Mouse (Mus musculus): ENCODE measurements around the gene Sac3d1.

Sac3d1 gene

DNA sequence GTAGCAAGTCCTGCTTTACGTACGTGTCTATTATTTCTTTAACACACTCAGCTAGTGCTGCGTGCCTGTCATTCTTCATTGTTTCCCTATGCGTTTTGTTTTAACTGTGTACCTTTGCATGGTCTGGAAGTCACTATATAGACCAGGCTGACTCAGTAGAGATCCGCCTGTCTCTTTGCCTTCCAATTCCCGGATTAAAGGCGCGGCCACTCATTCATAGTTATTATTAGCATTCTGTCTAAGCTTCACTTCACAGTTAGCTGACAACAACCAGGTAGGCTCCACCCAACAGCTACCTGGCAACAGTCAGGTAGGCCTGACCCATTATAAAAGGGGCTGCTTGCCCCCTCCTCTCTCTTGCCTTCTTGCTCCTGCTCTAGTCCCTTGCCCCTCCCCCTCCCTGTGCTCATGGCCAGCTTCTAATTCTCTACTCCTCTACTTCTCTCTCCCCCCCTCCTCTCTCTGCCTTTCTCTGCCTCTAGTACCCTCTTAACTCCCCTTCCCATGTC lies 281 bp upstream of the Sac3d1 start:
- DNase-seq: no peak

DNA sequence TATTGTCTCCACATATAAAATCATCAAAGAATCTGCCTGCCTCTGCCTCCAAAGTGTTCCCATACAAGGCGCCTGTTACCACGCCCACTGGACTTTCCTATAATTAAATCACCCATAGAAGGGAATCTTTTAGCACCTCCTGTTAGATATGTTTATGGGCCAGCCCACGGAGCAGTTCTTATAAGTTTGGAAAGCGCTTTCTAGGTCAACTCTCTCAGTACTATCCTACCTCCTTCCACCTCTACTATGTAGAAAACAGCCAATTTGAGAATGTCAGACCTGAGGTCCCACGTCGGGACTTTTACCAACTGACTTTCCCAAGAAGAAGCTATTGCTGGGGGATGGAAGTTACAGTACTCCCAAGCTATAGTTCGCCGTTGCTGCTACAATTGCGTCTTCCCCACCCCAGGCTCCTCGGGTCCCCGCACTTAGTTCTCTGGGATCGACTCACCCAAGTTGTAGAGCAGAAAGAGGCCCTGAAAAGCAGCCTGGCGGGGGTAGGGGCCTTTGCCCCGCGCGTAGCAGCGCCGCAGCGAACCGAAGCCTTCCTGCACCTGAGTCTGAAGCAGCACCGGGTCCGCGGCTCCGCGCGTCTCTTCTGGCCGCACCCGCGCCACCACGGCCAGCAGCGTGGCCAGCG lies 984 bp downstream of the Sac3d1 start:
- DNase-seq: no peak

DNA sequence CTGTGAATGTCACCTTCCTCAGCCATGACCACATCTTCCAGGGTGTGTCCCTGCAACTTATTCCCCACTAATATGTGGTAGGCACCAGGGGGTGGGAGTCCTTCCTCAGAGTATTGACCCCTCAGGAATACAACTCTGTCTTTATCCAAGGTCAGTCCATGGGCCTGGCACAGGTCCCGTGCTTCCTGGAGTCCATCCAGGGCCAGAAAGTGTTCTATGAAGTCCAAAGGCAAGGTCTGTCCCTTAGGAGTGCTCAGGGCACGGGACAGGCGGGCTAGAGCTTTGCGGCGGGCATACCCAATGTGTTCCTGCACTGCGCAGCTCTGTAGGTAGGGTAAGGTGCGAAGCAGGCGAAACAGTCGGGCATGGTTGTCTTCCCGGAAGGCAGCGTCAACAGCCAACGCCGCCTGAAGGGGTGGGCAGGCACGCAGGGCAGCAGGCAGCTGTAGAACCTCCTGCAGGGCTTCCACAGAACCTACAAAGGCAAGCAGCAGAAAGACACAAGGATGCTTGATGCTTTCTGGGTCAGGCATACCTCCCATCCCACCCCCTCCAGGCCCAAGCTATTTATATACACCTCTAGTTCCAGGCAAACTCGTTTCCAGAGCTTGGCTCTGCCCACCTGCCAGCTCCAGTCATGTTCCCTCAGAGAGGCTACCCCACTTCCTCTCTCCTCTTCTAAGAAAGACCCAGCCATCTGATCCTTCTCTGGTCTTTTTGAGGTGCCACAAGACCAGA lies 2.2 kb downstream of the Sac3d1 start:
- no peak for DNase-seq

DNA sequence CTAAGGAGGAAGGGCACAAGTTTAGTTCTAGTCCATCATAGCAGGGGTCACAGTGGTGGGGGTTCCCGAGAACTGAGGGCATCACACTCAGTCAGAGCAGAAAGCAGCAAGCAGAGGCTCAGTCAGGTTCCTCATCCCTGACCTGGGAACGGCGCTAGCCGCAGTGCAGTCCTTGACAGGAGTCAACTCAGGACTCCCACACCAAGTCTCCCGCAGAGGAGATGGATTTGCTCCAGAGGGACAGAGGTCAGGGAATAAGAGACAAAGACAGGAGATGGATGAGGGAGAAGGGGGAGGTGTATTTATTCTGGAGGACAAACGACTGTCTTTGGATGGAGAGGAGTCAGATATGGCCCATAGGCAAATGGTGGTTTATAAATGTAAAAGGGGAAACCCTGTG lies 5.3 kb downstream of the Sac3d1 start:
- no peak for DNase-seq

DNA sequence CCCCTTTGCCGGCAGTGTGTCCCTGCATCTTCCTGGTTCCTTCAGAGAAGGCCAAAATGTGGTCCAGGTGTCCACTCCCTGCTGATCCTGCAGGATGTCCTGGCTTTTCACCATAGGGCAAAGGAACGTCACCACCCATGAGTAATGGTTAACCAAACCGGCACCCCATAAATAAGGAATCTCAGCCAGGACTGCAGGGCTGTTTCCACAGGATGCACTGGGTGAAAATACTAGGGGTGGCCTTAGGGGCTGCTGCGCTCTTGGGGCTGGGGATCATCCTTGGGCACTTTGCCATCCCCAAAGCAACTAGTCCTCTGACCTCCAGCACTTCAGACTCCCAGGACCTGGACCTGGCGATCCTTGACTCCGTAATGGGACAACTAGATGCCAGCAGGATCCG lies 12.9 kb downstream of the Sac3d1 start, which contains the start of gene Naaladl1:
Gene Naaladl1 (plus strand): TSS at position 197 of the 400 bp plus-strand sequence.
- no peak for DNase-seq

DNA sequence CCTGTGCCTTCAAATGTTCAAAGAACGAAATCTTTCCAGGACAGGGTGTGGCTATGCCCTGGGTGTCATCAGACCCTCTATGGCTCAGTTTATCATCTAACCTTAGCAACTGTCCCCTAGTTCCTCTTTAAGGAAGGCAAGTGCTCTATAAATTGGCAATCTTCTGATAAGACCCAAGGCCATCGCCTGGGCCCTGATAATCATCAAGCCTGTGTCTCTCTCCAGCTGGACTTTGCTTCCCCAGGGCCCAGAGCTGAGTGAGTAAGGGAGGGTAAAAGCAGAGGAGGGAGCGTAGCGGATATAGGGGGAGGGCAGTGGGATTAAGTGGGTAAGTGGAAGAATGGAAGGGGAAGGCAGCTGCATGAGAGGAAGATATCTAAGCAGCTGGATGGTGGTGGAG lies 14.0 kb downstream of the Sac3d1 start:
- no peak for DNase-seq

DNA sequence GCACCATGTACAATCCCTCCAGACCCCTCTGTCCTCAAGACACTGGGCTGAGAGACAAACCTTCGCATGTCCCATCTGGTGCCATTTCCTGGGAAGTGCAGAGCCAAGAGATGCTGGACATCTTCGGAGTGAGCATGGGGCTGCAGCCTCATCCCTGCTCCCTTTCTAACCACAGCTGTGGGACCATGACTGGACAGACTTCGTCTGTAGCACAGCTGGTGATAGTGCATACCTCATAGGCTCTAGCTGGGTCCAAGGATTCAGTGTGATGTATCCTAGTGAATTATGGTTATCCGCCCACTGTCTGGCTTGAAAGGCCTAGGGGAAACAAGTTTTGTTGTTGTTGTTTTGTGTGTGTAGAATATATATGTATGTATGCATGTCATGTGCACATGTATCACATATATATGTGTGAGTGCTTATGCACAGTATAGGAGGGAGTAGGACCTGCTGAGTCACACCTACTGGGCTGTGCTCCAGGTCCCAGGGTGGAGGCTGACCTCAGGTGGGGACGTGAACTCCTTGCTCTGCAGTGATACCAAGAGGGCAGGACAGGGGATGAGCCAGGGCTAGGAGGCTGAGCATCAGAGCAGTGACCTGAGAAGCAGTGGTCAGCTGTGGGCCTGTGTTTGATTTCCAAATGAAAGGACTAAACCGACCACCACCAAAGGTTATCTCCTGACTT lies 16.1 kb downstream of the Sac3d1 start:
- no peak for DNase-seq

DNA sequence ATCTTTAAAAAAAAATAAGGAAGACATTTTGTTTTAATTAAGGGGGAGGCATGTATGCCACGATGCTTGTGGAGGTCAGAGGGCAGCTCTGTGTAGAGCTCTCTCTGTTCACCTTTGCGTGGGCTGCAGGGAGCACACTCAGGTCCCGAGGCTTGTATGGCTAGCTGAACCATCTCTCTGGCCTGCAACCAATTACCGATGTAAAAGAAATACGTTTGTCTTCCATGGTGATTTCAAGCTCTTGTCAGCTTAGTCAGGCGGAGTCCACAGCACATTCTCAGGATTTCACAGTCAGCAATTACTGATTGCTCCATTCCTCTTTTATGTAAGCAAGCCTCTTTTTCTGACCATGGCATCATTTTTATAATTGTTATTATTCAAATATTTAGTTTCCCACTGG lies 17.3 kb downstream of the Sac3d1 start:
- DNase-seq: no peak

DNA sequence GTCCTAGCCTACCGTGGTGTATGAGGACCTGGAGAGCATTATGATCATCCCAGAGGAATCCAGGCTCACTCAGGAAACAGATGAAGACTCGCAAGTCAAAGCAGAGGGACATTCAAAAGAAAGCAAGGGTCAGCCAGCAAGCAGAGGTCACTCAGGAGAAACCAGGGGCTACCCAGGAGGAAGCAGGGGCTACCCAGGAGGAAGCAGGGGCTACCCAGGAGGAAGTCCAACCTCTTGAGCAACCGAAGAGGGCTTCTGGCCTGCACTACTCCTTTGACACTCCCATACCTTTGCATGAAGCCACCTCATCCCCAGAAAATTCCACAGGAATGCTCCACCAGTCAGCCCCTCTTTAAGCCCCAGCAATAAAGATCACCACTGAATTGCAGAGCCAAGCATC lies 20.6 kb downstream of the Sac3d1 start:
- no peak for DNase-seq

DNA sequence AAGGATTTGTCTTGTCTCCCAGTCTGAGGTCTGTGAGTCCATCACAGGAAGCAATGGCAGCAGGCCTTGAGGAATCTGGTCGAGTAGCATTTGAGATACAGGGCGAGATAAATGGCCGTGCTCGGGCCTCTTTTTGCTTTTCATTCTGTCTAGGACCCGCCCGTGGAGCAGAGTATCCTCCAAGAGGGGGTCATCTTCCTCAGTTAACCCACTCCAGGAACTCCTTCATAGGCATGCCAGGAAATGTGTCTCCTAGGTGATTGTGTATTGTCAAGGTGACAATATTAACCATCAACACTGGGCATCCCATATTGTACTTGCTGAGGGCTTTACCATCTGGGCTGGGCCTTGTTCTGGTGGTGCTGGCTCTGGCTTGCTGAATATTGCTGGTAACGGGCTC lies 24.3 kb downstream of the Sac3d1 start, which contains the start of gene AC131692.1:
Gene AC131692.1 (plus strand): TSS at position 301 of the 400 bp plus-strand sequence.
- DNase-seq: no peak

DNA sequence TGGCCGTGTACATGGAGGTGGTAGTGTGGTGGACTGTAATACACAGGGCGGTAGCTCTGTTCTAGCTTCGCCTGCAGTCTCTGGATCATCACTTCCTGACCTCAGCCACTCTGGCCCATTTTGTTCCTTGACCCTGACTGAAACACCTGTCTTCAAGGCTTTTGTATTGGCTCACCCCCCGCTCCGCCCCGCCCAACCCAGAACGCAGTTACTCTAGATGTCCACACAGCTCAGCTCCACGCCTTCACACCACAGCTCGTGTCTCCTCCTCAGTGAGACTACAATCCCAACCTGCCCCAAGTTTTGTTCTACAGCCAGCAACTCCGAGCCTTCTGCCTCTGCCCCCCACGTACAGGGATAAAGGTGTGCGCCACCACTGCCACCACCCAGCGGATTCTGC lies 29.6 kb downstream of the Sac3d1 start:
- no peak for DNase-seq

DNA sequence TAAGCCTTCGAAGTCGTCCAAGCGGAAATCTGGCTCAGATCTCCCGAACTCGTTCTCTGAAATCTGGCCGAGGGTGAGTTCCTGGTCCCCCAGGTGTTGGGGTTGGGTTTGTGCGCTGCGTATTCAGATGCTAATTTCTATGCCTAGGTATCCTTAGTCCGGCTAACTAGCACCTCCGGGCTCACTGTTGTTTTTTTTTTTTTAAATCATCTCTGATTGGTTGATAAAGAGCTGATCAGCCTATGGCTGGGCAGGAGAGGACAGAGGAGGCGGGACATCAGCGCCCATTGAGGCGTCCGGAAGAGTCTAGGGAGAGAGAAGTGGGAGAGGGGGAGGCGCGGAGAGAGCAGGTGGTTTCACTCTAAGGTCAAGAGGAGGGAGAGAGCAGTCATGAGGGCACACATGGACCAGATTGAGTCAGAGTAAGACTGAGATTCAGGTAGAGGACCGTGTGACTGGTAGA lies 33.0 kb downstream of the Sac3d1 start:
- DNase-seq: peak; percentile 59 to 64

DNA sequence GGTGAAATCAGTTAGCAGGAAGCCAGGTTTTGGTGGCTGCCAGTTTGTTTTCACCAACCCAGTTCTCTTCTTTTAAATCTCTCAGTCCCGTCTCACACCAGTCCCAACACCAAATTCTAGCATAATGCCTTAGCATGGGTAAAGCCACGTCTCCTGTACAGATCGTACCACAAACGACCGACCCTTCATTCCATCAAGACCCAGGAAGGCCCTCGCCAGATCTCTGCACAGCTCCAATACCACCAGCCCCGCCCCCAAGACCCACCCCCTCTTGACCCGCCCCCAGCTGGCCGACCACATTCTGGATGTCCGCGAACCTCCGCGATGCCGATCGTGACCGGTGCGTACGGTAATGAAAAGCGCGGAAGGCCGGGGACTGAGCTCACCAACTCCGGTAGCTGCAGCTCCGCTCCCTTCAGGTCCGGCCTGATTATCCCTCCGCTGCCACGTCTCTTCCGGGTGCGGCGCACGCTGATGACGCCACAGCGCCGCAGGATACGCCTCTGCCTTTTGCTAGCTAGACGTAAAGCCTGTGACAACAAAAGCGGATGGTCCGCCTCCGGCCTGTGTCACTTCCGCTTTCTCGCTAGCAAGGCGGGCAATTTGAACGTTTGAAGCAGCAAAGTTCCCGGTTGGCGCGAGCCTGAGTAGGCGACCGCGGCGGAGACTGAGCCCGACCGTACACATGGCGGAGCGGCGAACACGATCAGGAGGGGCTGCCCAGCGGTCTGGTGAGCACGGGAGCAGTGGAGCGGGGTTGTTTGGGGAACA lies 33.8 kb downstream of the Sac3d1 start, which contains the start of the genes Zfpl1 and Cdca5:
Gene Zfpl1 (minus strand): TSS at position 479 of the 771 bp plus-strand sequence.
Gene Cdca5 (plus strand): TSS at position 506 of the 771 bp plus-strand sequence.
- DNase-seq: peak; percentile 97

DNA sequence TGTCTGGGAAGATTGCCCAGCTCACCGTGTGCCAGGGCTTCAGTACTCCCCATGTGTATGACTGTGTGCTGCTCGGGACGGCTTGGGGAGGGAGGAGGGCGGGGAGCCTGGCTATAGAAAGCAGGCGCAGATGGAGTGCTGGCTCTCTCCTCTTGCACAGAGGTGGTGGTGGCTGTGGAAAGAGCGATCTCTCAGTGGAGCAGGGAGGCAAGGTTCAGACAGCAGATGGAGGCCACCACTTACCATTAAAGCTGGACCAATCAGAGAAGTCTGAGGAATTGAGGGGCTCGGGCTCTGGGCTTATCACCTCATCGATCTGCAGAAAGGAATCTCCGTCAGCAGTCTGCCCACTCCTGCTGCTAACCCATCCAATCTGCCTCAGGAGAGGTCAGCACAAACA lies 36.3 kb downstream of the Sac3d1 start, which contains the start of gene Gm28374:
Gene Gm28374 (minus strand): TSS at position 101 of the 400 bp plus-strand sequence.
- no peak for DNase-seq

DNA sequence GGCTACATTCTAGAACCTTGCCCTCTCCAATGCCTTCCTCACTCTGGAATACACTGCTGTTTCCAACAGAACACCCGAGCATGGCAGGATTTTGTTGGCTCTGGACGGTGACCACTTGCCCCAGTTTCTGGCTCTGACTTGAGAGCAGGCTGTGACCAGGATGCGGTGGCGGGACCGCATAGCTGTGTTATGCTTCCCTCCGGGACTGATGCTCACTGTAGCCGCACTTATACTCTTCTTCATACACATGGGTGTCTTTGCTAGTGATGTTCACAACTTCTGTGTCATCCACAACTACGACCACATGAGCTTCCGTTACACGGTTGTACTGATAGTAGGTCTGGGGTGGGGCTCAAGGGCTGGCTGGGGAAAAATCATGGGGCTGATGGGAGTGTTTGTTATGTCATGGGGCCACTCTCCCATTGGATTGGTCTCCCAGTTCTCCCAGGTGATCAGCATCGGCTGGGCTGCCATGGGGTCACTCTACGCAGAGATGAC lies 38.4 kb downstream of the Sac3d1 start, which contains the start of gene Tmem262:
Gene Tmem262 (plus strand): TSS at position 51 of the 498 bp plus-strand sequence.
- DNase-seq: no peak

DNA sequence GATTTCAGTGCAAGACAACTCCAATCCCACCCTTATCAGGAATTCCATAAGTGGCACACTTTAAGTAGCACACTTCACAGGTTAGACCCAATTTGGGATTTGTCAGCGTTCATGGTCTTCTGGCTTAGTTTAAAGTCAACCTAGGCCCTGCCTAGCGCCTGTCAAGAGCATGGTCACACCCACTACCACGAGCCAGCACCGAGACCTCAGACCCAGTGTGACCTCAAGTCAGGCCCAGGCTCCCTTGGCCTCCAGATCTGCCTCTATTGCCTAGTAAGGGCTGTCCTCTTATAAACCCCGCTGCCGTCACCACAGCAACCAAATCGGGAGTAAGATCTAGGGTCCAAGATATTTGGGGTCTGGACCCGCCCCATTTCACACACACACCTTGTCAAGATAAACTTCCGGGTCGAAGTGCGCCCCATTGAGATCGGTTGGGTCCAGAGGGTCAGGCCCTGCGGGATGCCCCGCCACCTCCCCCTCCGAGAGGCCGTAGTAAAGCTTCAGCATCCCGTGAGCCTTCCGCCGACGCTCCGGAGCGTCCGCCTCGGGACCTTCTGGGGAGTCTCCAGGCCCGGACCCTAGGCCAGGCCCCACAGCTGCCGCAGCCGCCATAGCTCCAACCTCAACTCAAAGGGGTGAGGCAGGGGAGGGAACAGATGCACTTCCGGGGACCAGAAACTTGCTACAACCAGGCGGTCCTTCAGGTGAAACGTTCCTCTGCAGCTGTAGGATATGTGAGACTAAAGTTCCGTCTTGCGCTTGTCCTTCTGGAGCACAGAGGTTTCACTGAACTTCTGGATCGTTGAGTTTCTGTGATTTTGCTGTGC lies 41.7 kb downstream of the Sac3d1 start, which contains the start of gene Vps51:
Gene Vps51 (minus strand): TSS at position 668 of the 830 bp plus-strand sequence.
- peak; percentile 86 to 88 for DNase-seq

DNA sequence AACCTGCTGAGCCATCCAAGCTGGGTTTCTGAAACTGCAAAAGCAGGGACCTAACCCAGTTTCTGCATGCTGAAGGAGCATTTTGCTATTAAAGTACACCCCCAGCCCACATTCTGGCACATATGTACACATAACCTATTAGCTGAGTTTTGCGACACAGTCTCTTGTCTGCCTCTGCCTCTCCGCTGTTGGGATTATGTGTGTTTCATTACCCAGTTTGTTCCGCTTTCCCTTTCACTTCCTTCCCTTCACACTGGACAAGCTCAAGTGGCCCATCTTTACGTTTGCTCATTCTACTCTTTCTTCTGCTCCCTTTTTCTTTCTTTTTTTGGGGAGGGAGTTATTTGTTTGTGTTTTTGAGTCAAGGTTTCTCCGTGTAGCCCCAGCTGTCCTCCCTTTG lies 44.6 kb downstream of the Sac3d1 start:
- no peak for DNase-seq

DNA sequence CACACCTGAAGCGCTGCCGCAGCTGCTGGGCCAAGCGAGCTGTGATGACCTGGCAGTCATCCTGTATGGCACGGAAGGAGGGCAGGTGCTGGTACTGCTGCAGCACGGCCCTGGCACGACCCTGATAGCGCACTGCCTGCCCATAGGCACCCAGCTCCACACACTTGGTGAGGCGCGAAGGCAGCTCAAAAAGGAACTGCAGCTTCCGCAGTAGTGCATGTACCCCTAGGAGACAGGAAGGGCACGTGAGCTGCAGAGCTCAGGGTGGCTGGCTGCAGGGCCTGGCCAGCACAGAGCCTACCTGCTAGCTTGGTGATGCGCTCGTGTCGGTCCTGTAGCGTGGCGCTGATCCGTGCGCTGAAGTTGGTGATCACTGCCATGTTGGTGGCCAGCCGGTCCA lies 47.2 kb downstream of the Sac3d1 start:
- DNase-seq: no peak

DNA sequence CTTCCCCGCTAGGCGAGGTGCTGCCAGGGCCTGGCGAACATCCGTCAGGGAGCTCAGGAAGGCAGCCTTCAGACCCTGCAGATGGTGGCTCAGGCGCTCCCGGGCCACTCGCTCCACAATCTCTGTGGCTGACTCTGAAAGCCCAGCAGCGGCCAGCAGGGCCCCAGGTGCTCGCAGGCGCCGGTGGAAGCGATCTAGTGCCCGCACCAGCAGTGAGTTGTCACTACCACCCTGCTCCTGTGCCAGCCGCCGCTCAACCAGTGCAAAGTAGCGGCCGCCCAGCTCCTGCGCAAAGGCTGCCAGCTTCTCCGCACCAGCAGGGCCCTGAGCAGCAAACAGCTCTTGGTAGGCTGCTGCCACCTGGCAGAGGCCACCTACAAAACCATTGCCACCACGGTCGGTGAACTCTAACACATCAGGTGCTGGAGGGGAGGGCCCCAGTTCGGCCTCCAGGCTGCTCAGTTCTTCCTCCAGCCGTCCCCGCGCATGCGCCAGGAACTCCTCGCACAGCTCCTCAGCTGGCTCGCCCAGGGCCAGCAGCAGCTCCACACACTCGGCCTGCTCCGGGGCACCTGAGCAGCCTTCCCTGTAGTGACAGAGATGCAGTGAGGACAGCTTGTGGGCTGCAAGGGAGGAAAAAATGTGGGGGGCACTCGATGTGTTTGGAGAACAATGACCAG lies 47.7 kb downstream of the Sac3d1 start:
- no peak for DNase-seq

DNA sequence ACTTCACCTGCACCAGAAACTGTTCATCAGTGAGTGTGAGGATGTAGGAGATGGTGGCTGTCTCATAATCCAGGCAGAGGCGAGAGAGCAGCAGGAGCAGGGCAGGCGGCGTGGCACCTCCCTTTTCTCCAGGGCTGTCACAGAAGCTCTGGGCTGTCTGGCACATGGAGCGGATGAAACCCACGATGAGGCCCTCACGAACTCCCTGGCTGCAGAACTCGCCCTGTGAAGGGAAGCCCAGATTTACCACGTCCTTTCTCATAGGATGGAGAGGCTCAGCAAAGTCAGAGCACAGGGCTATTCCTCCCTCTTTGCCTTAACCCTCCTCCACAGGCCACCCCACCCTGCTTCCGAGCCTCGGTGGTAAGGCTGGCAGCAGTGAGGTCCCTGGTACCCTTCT lies 48.6 kb downstream of the Sac3d1 start:
- DNase-seq: no peak

All from B cell, adult 2 months (primary cell).